Mouse (Mus musculus): ENCODE measurements around the gene Gpr146.
A peak's percentile ranks its signal among the peaks of the same experiment; 100 is the strongest.

Gene Gpr146

DNA sequence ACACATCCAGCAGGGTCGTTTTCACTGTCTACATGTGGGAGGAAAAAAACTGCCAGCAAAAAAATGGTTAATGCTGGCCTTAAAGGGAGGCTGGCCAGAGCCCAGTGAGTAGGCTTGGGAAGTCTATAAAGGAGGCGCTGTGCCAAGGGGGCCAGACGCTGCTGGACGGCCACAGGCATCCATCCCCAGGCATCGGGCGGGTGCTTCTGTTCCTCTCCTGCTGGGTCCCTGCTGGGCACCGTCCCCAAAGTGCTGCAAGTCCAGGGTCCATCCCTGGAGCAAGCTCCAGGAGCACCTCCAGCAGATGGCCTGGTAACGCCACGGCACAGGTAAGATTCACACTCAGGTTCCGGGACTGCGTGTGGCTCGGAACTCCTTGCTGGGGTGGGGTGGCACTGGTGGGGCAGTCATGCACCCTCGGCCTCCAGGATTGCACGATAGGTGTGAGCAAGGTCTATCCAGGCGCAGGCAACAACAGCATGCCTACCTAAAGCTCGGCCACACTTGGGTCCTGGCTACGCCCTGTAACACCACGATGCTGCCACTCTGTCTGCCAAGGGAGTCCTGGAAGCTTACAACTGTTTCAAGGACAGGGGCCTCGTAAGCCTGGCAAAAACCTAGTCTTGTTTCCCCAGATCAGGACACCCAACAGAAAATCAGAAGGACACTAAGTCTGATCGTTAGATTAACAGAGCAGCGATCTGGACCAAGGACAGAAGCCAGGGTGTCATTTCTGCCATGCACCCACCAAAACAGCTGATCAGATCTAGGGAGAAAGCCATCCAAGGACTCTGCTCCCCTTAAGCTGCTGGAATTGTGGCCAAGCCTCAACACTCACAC lies 45.7 kb downstream of the Gpr146 start, which contains the start of gene Gper1:
Gene Gper1, plus strand, starts transcription at position 126 of the 840 bp plus-strand sequence.
- DNase-seq (ENCODE audit: extremely low read depth, low read depth, low spot score), result no peak

GRCm38 (mm10) chr5:139425198-139425597 lies 47.7 kb downstream of the Gpr146 start:
- no peak for DNase-seq (ENCODE audit: extremely low read depth, low read depth, low spot score)

DNA sequence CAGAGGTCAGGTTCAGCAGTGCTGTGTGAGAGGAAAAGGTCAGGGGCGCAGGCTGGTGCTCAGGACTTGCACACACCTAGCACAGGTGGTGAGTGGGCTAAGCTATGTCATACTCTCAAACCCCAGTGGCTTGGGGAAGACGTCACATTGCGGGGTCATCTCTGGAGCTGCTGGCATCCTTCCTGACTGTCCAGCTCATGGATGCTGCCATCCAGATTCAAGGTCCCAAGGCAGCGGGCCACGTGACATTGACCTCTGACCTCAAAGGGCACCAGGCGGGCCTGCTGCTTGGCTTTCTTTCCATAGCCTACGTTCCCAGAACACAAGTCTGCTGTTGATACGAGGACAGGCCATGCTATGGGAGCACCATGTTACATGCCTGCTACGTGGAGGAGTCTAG lies 49.5 kb downstream of the Gpr146 start:
- no peak for DNase-seq (ENCODE audit: extremely low read depth, low read depth, low spot score)

DNA sequence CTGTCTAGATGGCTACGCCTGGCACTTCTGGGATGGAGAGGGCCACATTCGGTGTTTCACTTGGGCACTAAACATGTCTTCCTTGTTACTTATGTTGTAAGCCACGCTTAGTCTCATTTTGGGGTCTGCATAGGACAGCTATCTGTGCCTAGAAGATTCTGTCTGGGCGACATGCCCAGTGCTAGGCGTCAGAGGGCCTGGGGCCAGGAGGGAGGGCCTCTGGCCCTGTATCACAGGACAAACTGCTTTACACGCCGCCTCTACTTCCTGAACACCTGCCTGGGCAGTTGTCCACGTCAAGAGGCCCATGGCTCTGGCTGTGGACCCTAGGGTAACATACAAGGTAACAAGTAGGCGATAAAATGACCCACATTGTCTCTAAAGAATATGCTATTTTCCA lies 50.5 kb downstream of the Gpr146 start:
- DNase-seq (ENCODE audit: extremely low read depth, low read depth, low spot score), result no peak

GRCm38 (mm10) chr5:139429818-139430341 lies 52.4 kb downstream of the Gpr146 start:
- peak; percentile 31 for DNase-seq (ENCODE audit: extremely low read depth, low read depth, low spot score)

GRCm38 (mm10) chr5:139432333-139432732 lies 54.8 kb downstream of the Gpr146 start:
- DNase-seq (ENCODE audit: extremely low read depth, low read depth, low spot score), result no peak

- no peak for DNase-seq (ENCODE audit: extremely low read depth, low read depth, low spot score)
These were observed 55.4 kb downstream of the Gpr146 start for GRCm38 (mm10) chr5:139432747-139433508.

DNA sequence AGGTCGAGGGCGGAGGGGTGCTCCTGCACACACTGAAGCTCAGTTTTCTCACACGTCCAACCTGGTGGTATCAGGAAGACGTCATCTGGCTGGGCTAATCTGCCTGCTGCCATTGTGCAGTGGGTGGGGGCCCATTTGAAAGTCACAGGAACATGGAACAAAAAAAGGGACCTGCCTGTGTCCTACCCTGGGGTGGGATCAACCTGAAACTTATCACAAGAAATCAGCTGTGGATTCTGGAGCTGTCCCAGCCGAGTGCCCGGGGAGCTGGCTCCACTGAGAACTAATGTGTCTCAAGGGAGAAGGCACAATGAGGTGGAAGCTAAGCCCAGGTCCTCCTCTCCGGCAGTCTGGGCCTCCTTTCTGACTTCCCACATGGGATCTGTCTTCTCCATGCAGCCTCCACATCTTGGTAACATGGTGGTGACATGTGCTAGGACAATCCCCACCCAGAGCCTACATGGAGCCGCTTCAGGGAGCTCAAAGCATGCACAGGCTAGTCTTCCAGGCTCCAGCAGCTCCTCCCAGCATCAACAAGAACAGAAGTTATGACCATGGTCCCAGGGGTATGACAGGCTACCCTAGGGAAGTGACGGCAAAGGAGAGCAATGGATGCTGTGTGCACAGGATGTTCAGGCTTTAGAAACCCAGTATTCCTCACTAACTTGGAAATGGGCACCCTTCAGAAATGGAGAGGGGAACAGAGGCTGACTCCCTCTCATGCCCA lies 56.5 kb downstream of the Gpr146 start:
- DNase-seq (ENCODE audit: extremely low read depth, low read depth, low spot score), result no peak

GRCm38 (mm10) chr5:139434940-139435339 lies 57.4 kb downstream of the Gpr146 start:
- DNase-seq (ENCODE audit: extremely low read depth, low read depth, low spot score), result no peak

- DNase-seq (ENCODE audit: extremely low read depth, low read depth, low spot score), result no peak
These were observed 60.3 kb downstream of the Gpr146 start for GRCm38 (mm10) chr5:139437769-139438168.

GRCm38 (mm10) chr5:139438440-139438839 lies 60.9 kb downstream of the Gpr146 start:
- DNase-seq (ENCODE audit: extremely low read depth, low read depth, low spot score), result no peak

DNA sequence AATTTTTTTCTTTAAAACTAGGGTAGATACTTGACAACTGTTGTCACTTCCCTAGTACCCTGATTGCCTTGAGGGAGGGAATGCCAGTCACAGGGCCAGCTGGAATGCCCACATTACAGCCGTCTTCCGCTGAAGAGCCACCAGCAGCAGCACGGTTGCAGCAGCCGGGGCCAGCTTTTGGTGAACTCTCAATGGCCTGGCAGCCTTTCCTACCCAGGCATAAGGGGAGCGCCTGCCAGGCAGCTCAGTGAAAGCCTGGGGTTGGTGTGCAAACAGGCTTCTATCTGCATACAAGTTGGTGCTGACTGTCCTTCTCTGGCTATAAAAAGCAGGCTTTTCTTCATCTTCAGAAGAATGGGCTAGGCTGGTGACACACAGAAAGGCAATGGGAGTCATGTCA lies 63.0 kb downstream of the Gpr146 start:
- DNase-seq (ENCODE audit: extremely low read depth, low read depth, low spot score), result no peak

GRCm38 (mm10) chr5:139440926-139441725 lies 63.6 kb downstream of the Gpr146 start:
- no peak for DNase-seq (ENCODE audit: extremely low read depth, low read depth, low spot score)

DNA sequence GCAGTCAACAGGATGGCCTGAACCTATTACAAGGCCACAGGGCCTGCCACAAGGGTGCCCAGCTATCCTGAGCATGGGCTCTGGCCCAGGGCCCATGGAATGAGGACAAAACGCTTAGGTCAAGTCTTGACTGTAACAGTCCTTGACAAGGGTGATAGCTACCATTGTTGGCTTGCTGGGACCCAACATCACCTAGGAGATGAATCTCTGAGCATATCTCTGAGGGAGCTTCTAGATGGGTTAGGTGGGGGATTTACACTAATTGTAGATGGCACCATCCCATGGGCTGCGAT lies 64.2 kb downstream of the Gpr146 start:
- no peak for DNase-seq (ENCODE audit: extremely low read depth, low read depth, low spot score)

- no peak for DNase-seq (ENCODE audit: extremely low read depth, low read depth, low spot score)
These were observed 64.9 kb downstream of the Gpr146 start for GRCm38 (mm10) chr5:139442428-139442827.

DNA sequence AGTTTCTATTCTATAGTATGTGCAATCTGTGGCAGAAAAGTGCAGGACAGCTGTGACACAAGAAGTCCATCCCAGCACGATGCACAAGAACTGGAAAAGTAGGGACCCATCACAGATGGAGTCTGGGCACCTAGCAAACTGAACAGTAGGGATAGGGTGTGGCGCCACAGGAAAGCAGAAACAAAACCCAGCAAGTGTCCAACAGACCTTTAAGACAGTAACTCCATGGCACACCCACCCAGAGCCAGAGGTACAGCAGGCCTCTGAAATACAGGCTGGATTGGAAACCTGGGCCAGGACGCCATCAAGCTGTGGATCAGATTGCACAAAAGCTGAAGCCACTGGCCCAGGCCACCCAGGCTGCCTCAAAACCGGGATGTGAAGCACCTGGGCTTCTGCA lies 65.5 kb downstream of the Gpr146 start:
- DNase-seq (ENCODE audit: extremely low read depth, low read depth, low spot score), result no peak

DNA sequence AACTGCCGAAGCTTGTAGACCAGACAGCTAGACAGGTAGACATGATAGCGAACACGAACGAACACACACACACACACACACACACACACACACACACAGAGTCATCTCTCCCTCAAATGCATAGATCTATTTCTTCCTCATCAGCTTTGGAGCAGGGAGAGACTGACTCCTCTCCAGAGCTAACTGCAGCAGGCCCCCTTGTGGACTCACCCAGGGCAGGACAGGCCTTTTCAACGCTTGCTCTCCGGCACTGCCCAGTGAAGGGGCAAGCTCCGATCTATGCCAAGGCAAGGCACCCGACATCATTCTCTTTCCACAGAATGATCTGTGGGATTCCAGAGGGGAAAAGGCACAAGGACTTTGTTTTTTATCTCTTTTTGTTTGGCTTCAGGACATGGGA lies 67.8 kb downstream of the Gpr146 start:
- DNase-seq (ENCODE audit: extremely low read depth, low read depth, low spot score), result no peak

Measured in fat pad, adult 2 months (tissue).